Mouse (Mus musculus) liver, adult 10 weeks (tissue): ENCODE measurements around the gene Fkbp15. TPM values are rescaled to one million over a fixed set of nuclear protein-coding genes. Genes with fewer than 3 reads are reported as not detected.

ENCODE experiments used
- polyA plus RNA-seq: library from polyadenylated mRNA; stranded (reverse); fragments of 350-450 nt; fragmentation: Illumina TruSeq; extraction: RNeasy Lipid Tissue Mini Kit (QIAGEN cat#74804); gene quantifications from one replicate; pipeline ENCODE4 v1.2.3, GENCODE M21; 2014; ENCODE audit warnings: low read depth, low replicate concordance

Fkbp15 gene
- 9.8 TPM for polyA plus RNA-seq

GRCm38 (mm10) chr4:62360088-62360804, at the start of gene Fkbp15, which contains the start of gene Slc31a1:
Fkbp15 (minus strand) TSS chr4:62360548.
Slc31a1 (plus strand) TSS chr4:62360727.

GRCm38 (mm10) chr4:62408601-62409282, 48.4 kb upstream of the Fkbp15 start, which contains the start of the genes Cdc26 and Prpf4:
Cdc26 (minus strand) TSS chr4:62408642.
Prpf4 (plus strand) TSS chr4:62408797.

GRCm38 (mm10) chr4:62262276-62262675, 98.1 kb downstream of the Fkbp15 start, which contains the start of gene Slc31a2:
Slc31a2 (plus strand) TSS chr4:62262562.

Other genes starting within 250 kb of the Fkbp15 start
- gene Mup21, start 209.7 kb downstream of the Fkbp15 start, polyA plus RNA-seq = 26.8 TPM
- 1.0 TPM for gene Zfp37, start 129.5 kb downstream of the Fkbp15 start, polyA plus RNA-seq
- 5.2 TPM for gene Slc31a2, start 98.0 kb downstream of the Fkbp15 start, polyA plus RNA-seq
- gene Slc31a1, start 179 bp upstream of the Fkbp15 start, polyA plus RNA-seq = 252 TPM
- gene Cdc26, start 48.1 kb upstream of the Fkbp15 start, polyA plus RNA-seq = 49.1 TPM
- 4.4 TPM for gene Prpf4, start 48.2 kb upstream of the Fkbp15 start, polyA plus RNA-seq
- gene Rnf183, start 74.7 kb upstream of the Fkbp15 start, polyA plus RNA-seq = not detected
- not detected for gene Wdr31, start 110.3 kb upstream of the Fkbp15 start, polyA plus RNA-seq
- gene Bspry, start 119.5 kb upstream of the Fkbp15 start, polyA plus RNA-seq = not detected
- gene Hdhd3, start 142.9 kb upstream of the Fkbp15 start, polyA plus RNA-seq = 1.1 TPM
- gene Alad, start 159.4 kb upstream of the Fkbp15 start, polyA plus RNA-seq = 7.0 TPM
- gene Pole3, start 164.5 kb upstream of the Fkbp15 start, polyA plus RNA-seq = 19.5 TPM
- not detected for gene 4933430I17Rik, start 164.8 kb upstream of the Fkbp15 start, polyA plus RNA-seq
- gene Rgs3, start 199.3 kb upstream of the Fkbp15 start, polyA plus RNA-seq = 3.4 TPM